Mouse (Mus musculus) erythroblast, embryonic 14.5 days (primary cell): ENCODE measurements around the gene Alg11. TPM values are rescaled to one million over a fixed set of nuclear protein-coding genes. Genes with fewer than 3 reads are reported as not detected.

Experiments used
- H3K27me3 ChIP-seq: 2 replicates; pipeline ENCODE4 v1.6.1; 2012; ENCODE audit warnings: inconsistent platforms; ENCODE audit not compliant: control insufficient read depth
- H3K36me3 ChIP-seq: 2 replicates; pipeline ENCODE4 v1.6.1; 2012; ENCODE audit warnings: mild to moderate bottlenecking, inconsistent platforms; ENCODE audit not compliant: control insufficient read depth
- H3K4me1 ChIP-seq: 2 replicates; pipeline ENCODE4 v1.6.1; 2012; ENCODE audit warnings: inconsistent platforms; ENCODE audit not compliant: control insufficient read depth
- H3K4me3 ChIP-seq: replicated peaks from 2 replicates; pipeline ENCODE3; 2012; ENCODE audit warnings: moderate library complexity, mild to moderate bottlenecking, inconsistent platforms
- H3K9me3 ChIP-seq: 2 replicates; pipeline ENCODE4 v1.6.1; 2012; ENCODE audit warnings: low read length, inconsistent platforms, mixed read lengths; ENCODE audit not compliant: control insufficient read depth
- GATA1 ChIP-seq: IDR thresholded peaks from 2 replicates; pipeline ENCODE4 v1.6.1; 2012; ENCODE audit warnings: low read length, inconsistent platforms, mixed read lengths
- TAL1 ChIP-seq: IDR thresholded peaks from 3 replicates; pipeline ENCODE4 v1.6.1; 2012; ENCODE audit warnings: low read length, inconsistent platforms, mixed read lengths
- polyA plus RNA-seq: library from polyadenylated mRNA; stranded (reverse); fragments of >175 nt; gene quantifications from 2 replicates; pipeline ENCODE4 v1.2.3, GENCODE M21; 2012

The Alg11 gene
- polyA plus RNA-seq, 1 experiment: 0.01 TPM

DNA sequence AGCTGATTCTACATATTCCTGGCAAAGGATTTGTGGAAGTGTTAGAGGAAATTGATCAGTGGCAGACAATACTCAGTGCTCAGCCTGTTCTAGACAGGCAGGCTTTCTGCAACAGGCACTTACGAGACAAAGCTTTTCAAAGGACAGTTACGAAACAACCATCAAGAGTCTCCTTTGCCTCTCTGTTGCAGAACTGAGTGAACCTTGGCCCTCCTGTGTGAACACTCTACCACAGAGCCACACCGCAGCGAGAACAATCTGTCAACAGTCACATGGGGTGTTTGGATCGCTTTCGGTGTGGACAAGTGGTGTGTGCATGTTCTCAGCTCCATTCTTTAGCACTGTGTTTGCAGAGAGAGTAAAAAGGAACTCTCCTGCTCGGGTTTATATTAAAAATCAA lies 23.5 kb upstream of the Alg11 start:
- Histone ChIP-seq H3K4me3 (no peak overlapping the region), H3K9me3 (no peaks in the 10 kb centered on the region), H3K27me3 (no peaks in the 10 kb centered on the region), H3K4me1 (peaks cover 14% of the 10 kb centered on the region), H3K36me3 (peaks cover 57% of the 10 kb centered on the region)
- TF ChIP-seq TAL1 (no peak), GATA1 (no peak)

DNA sequence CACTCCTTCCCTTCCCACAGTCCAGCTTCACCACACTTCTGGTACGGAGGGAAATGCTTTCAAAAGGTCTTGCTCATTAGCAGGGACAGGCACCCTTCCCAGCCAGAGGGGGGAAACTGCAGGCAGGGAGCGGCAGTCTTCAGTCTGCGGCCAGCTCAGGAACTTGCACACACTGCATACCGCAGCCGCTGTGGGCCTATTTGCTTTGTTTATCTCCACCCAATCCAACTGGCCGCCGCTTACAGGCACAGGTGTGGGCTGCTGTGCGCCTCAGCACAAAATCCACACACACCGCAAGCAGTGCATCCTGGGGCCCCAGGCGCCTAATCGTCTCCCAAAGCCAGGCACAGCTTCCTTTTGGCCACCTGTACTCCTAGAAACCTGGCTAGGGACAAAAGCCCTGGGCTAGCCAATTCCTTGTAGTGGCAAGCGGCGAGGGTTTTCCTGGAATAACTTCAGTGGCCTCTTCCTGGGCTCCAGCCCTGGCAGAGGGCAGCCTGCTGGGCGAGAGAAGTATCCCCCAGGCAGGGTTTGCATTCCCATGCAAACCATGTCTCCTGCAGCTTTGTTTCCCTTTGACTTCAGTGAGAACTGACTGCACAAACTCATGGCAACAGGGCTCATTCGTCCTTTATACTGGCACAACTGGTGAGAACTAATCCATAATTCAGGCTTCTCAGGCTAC lies 20.9 kb upstream of the Alg11 start:
- Histone ChIP-seq H3K4me1 (peaks cover 23% of the 10 kb centered on the region), H3K36me3 (peaks cover 57% of the 10 kb centered on the region), H3K9me3 (no peaks in the 10 kb centered on the region), H3K27me3 (no peaks in the 10 kb centered on the region), H3K4me3 (peak overlapping the region; percentile 25)
- TF ChIP-seq TAL1: no peak
- TF ChIP-seq GATA1: no peak

DNA sequence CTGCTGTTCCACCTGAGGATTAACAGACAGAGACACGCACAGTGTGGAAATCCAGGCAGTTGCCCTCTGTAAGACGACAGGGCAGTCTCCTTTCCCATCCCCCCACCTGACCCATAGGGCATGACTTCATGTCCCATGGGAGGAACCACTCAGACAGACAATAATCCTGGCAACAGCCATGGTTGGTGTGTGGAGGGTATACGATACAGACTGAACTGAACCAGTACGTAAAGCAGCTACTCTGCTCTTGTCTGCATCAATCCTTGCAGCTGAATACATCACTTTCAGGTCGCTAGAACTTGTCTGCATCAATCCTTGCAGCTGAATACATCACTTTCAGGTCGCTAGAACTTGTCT lies 20.4 kb upstream of the Alg11 start:
- Histone ChIP-seq H3K27me3 (no peaks in the 10 kb centered on the region), H3K36me3 (peaks cover 53% of the 10 kb centered on the region), H3K4me1 (peaks cover 23% of the 10 kb centered on the region), H3K4me3 (no peak overlapping the region), H3K9me3 (no peaks in the 10 kb centered on the region)
- TF ChIP-seq TAL1 (no peak), GATA1 (no peak)

DNA sequence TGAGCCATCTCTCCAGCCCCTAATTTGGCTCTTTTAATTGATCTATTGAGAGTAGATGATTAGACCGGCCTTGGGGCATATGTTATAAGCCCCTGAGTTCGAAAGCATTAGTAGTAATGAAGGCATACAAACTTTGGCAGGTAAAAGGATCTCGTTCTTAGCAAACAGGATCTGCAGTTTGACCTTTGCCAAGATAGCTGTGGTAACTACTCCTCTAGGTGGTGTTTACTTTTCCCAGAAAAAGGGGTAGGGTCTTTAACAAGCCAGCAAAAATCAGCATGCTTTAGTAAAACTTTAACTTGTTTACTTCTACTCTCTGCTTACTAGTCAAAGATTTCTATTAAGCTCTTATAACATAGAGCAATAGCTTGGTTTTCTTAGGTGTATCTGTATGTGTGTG lies 18.0 kb upstream of the Alg11 start:
- H3K4me3 ChIP-seq: no peak overlapping the region
- H3K9me3 ChIP-seq: no peaks in the 10 kb centered on the region
- TF ChIP-seq GATA1 (no peak), TAL1 (no peak)
- peaks cover 23% of the 10 kb centered on the region for H3K4me1 ChIP-seq
- no peaks in the 10 kb centered on the region for H3K27me3 ChIP-seq
- peaks cover 32% of the 10 kb centered on the region for H3K36me3 ChIP-seq

DNA sequence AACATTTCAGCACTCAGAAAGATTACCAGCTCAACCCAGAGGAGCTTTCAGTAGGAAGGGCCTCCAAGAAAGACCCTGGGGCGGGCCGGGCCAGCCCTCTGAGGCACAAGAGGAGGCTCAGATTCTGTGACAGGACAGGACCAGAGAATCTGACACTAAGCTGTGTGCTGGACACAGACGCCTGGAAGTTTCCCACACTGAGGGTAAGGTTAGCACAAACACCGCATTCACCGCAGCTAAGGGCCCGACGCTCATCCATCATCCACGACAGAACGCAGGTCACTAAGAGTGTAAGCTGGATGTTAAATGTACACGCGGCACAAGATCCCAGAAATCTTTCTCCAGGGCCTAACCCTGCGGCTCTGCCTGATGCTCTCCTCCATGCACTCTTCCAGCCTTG lies 16.8 kb upstream of the Alg11 start:
- Histone ChIP-seq H3K9me3 (no peaks in the 10 kb centered on the region), H3K36me3 (peaks cover 23% of the 10 kb centered on the region), H3K4me3 (no peak overlapping the region), H3K4me1 (peaks cover 27% of the 10 kb centered on the region), H3K27me3 (no peaks in the 10 kb centered on the region)
- TF ChIP-seq GATA1 (no peak), TAL1 (no peak)

DNA sequence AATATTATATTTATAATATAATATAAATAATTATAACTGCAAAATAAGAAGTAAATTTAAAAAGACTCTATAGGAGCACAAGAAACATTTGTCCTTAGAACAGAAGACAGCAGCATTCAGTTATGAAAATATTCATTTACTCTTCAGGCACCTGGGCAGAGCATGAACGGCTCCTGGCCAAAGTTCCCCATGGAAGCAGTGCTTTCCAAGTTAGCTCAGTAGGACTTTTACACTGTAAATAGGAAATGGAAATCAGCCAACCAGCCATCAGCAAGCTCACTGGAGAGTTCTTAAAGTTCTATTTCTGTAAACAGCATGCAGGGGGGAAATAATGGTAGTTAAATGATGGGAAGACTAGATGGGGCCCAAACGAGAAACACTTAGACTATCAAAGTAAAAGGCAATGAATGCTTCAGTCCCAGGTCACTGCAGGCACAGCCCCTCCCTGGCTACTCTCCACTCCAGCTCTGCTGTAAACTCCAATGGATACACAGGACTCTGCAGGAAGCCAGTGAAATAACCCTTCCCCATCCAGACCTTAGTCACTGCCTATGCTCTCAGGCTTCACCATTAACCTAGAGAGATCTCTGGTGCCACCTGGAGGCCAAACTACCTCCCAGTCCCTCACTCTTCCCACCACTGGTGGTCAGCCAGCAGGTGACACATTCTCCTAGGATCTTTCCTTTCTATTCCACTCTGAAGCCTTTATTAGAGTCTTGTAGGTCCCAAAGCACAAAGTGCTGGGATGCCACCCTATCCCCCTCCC lies 12.6 kb upstream of the Alg11 start:
- H3K9me3 ChIP-seq: no peaks in the 10 kb centered on the region
- TF ChIP-seq GATA1 (no peak), TAL1 (no peak)
- H3K4me3 ChIP-seq: no peak overlapping the region
- peaks cover 33% of the 10 kb centered on the region for H3K36me3 ChIP-seq
- peaks cover 14% of the 10 kb centered on the region for H3K4me1 ChIP-seq
- H3K27me3 ChIP-seq: no peaks in the 10 kb centered on the region

DNA sequence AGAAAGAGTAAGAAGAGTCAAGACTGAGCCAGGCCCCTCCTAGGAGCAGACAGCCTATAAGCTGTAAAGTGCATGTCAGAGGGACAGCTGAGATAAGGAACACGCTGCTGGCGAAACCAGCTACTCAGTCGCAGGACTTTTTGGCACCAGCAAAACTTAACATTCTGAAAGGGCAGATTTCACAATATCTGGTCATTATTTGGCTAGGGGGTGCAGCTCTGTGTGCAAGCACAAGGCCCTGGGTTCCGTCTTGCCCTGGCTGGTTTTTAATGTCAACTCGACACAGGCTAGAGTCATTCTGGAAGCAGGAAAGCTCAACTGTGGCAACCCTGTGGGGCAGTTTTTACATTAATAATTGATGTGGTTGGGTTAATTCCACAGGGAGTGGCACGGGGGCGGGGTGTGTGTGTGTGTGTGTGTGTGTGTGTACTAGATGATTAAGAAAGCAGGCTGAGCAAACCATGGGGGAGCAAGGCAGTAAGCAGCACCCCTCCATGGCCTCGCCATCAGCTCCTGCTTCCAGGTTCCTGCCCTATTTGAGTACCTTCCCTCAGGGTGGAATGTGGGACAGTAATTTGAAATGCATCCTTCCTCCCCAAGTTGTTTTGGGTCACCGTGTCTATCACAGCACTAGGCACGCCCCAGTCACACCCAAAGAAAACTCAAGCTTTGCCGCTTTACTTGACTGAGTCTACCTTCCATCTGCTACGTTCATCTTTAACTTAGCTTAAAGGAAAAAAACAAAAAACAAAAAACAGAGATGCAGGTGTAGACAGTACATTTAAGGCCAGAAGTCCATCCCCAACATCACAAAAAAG lies 5.6 kb upstream of the Alg11 start:
- Histone ChIP-seq H3K27me3 (no peaks in the 10 kb centered on the region), H3K36me3 (peaks cover 34% of the 10 kb centered on the region), H3K9me3 (no peaks in the 10 kb centered on the region), H3K4me3 (peak overlapping the region; percentile 52), H3K4me1 (peaks cover 67% of the 10 kb centered on the region)
- TF ChIP-seq GATA1 (peak; percentile 54; the same call in 1 of the 2 replicates), TAL1 (no peak)

DNA sequence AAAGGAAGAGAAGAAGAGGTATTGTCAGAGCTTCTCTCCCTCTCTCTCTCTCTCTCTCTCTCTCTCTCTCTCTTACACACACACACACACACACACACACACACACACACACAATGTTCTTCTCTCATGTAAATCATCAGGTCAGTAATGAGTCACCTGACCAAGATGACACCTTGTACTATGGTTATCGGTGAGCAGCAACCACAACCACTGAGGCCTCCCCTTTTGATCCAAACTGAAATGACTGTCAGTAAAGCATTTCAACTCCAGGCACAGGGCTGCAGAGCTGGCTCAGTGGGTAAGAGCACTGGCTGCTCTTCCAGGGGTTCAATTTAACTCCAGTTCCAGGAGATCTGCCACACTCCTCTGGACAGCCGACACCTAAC lies 5.0 kb upstream of the Alg11 start:
- TF ChIP-seq TAL1 (no peak), GATA1 (no peak)
- Histone ChIP-seq H3K27me3 (no peaks in the 10 kb centered on the region), H3K4me1 (peaks cover 69% of the 10 kb centered on the region), H3K4me3 (peak overlapping the region; percentile 52), H3K9me3 (no peaks in the 10 kb centered on the region), H3K36me3 (peaks cover 29% of the 10 kb centered on the region)

DNA sequence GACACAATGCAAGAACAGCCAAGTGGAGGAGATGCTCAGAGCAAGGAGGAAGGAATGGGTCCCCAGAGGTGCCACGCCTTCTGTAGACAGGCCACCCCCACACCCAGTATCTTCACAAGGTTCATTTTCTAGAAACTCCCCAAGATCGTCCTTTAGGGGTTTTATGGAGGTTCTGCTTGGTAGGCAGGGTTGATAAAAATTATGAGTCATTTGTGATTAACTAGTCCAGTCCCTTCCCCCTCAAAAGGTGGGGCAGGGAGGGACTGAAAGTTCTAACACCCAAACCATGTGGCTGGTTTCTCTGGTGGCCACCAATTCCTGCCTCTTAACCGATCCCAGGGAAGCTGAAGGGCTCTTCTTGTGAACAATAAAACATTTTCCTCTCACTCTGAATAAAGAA lies 3.7 kb upstream of the Alg11 start:
- Histone ChIP-seq H3K36me3 (peaks cover 25% of the 10 kb centered on the region), H3K4me3 (peak overlapping the region; percentile 25), H3K9me3 (no peaks in the 10 kb centered on the region), H3K27me3 (no peaks in the 10 kb centered on the region), H3K4me1 (peaks cover 77% of the 10 kb centered on the region)
- no peak for TF ChIP-seq TAL1
